Mouse (Mus musculus) testis, adult 2 months (tissue): ENCODE measurements around the gene Cldn7. TPM values are rescaled to one million over a fixed set of nuclear protein-coding genes. Genes with fewer than 3 reads are reported as not detected.
"Not testable (repeated sequence)": the region's sequence is repeated elsewhere in the genome, so short reads cannot be mapped to it uniquely, and the experiment has no call there.

Experiments used
- H3K27ac ChIP-seq: fragments of 200-500 bp; 2 replicates; pipeline ENCODE4 v1.5.1; 2012; ENCODE audit warnings: low read depth, low read length; ENCODE audit not compliant: control insufficient read depth, insufficient read depth
- H3K27me3 ChIP-seq: fragments of 200-500 bp; 2 replicates; pipeline ENCODE4 v1.6.1; 2012; ENCODE audit warnings: mild to moderate bottlenecking, low read length, moderate library complexity; ENCODE audit not compliant: control insufficient read depth, insufficient read depth
- H3K36me3 ChIP-seq: fragments of 200-500 bp; 2 replicates; pipeline ENCODE4 v1.6.1; 2012; ENCODE audit warnings: mild to moderate bottlenecking, low read length; ENCODE audit not compliant: control insufficient read depth, insufficient read depth
- H3K4me1 ChIP-seq: fragments of 200-500 bp; 2 replicates; pipeline ENCODE4 v1.6.1; 2012; ENCODE audit warnings: low read length; ENCODE audit not compliant: control insufficient read depth, insufficient read depth
- H3K4me3 ChIP-seq: fragments of 200-500 bp; 2 replicates; pipeline ENCODE4 v1.5.1; 2012; ENCODE audit warnings: low read depth, mild to moderate bottlenecking, low read length, moderate library complexity, mixed read lengths; ENCODE audit not compliant: control insufficient read depth
- CTCF ChIP-seq: fragments of 200-500 bp; IDR thresholded peaks from 2 replicates; pipeline ENCODE4 v1.5.1; 2012; ENCODE audit warnings: low read depth, mild to moderate bottlenecking, inconsistent platforms, low read length, moderate library complexity; ENCODE audit not compliant: control insufficient read depth, insufficient read depth, insufficient replicate concordance
- POLR2A ChIP-seq: fragments of 200-500 bp; IDR thresholded peaks from 2 replicates; pipeline ENCODE4 v1.6.1; 2012; ENCODE audit warnings: low read depth, mild to moderate bottlenecking, inconsistent platforms, low read length, moderate library complexity; ENCODE audit not compliant: control insufficient read depth
- polyA plus RNA-seq: library from polyadenylated mRNA; depleted of rRNA; stranded (reverse); fragments of >200 nt; gene quantifications from 2 replicates; pipeline ENCODE4 v1.2.3, GENCODE M21; 2012

Gene Cldn7
- polyA plus RNA-seq, 1 experiment: 3.0 TPM

DNA sequence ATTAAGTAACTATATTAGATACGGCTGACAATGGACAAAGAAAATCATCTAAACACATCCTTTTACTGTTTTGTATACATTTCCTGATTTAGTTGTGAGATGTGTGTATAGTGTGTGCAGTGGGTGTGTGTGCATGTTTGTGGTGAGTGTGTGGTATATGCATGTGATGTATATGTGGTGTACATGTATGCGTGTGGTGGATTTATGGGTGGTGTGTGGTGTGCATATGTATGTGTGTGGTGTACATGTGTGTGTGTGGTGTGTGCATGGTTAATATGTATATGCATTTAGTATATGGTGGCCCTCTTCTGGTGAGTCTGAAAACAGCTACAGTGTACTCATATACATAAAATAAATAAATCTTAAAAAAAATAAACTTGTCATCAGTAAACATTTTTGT, 37.1 kb upstream of the Cldn7 start:
- Histone ChIP-seq H3K27ac (no peak overlapping the region), H3K27me3 (no peaks in the 10 kb centered on the region), H3K4me3 (no peak overlapping the region), H3K4me1 (peaks cover 4% of the 10 kb centered on the region), H3K36me3 (no peaks in the 10 kb centered on the region)
- TF ChIP-seq POLR2A (no peak), CTCF (no peak)

GRCm38 (mm10) chr11:69929712-69930111, 34.9 kb upstream of the Cldn7 start:
- H3K27me3 ChIP-seq: no peaks in the 10 kb centered on the region
- TF ChIP-seq POLR2A (no peak), CTCF (no peak)
- peaks cover 4% of the 10 kb centered on the region for H3K4me1 ChIP-seq
- H3K27ac ChIP-seq: no peak overlapping the region
- H3K36me3 ChIP-seq: no peaks in the 10 kb centered on the region
- no peak overlapping the region for H3K4me3 ChIP-seq

DNA sequence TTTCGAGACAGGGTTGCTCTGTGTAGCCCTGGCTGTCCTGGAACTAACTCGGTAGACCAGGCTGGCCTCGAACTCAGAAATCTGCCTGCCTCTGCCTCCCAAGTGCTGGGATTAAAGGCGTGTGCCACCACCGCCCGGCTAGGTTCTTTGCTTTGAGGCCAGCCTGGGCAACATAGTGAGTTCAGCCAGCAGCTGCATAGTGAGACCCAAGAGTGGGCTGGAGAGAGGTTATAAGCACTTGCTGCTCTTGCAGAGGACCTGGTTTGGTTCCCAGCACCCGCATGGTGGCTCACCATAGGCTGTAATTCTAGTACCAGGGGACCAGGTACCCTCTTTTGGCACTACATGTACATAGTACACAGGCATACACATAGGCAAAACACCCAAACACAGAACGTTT, 34.4 kb upstream of the Cldn7 start:
- H3K27ac ChIP-seq, H3K4me3 ChIP-seq, H3K4me1 ChIP-seq, H3K36me3 ChIP-seq, H3K27me3 ChIP-seq: not testable (repeated sequence)

DNA sequence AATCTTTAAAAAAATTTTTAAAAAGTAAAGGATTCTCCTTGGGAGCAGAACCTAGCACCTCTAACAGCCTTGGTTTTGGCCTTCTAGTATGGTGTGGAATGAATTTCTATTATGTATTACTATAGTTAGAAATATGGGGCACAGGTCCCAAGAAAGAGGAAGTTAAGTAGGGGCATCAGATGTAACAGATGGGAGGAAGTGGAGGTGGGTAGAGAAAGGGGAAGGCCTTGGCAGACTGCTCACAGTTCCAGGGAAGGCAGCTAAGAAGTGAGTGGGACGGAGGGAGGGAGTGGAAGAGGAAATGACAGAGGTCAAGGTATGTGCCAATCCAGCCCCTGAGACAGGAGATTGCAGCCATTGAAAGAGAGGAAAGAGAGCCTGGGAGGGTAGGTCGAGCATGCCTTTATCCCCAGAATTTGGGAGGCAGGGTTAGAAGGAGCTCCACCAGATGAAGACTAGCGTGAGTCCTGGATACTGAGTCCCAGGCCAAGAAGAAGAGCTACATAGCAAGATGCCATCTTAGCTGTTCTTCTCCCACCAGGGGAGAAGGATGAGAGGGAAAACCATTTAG, 33.5 kb upstream of the Cldn7 start:
- TF ChIP-seq CTCF (no peak), POLR2A (no peak)
- peaks cover 4% of the 10 kb centered on the region for H3K4me1 ChIP-seq
- H3K4me3 ChIP-seq: no peak overlapping the region
- H3K27me3 ChIP-seq: no peaks in the 10 kb centered on the region
- H3K27ac ChIP-seq: no peak overlapping the region
- no peaks in the 10 kb centered on the region for H3K36me3 ChIP-seq

DNA sequence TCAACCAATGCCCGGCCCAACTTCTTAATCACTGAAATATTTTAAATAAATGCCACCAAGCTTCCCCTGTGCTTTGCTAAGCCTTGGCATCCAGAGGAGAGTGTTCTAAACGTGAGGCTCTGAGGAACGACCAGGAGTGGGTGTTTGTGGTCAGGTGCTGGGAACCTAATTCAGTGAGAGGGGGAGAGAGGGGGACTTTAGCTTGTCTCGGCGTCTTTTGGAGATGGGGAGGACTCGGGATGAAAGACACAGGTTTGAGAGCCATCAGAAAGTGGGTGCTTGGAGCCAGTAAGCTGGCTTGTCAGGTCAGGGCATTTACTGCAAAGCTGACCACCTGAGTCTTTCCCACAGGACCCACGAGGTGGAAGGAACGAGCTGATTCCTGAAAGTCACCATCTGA, 32.8 kb upstream of the Cldn7 start:
- TF ChIP-seq CTCF: no peak
- no peak for TF ChIP-seq POLR2A
- H3K36me3 ChIP-seq: peaks cover 2% of the 10 kb centered on the region; the same call in 1 of the 2 replicates

GRCm38 (mm10) chr11:69932254-69932653, 32.3 kb upstream of the Cldn7 start:
- peaks cover 8% of the 10 kb centered on the region for H3K4me1 ChIP-seq
- no peak overlapping the region for H3K4me3 ChIP-seq
- no peak for TF ChIP-seq POLR2A
- no peak for TF ChIP-seq CTCF

More for the DNA sequence above, 32.8 kb upstream of the Cldn7 start:
- peaks cover 6% of the 10 kb centered on the region for H3K4me1 ChIP-seq
- no peaks in the 10 kb centered on the region for H3K27me3 ChIP-seq
- no peak overlapping the region for H3K27ac ChIP-seq
- H3K4me3 ChIP-seq: no peak overlapping the region

GRCm38 (mm10) chr11:69933066-69933465, 31.5 kb upstream of the Cldn7 start:
- no peaks in the 10 kb centered on the region for H3K27me3 ChIP-seq
- H3K4me1 ChIP-seq: peaks cover 8% of the 10 kb centered on the region
- H3K27ac ChIP-seq: no peak overlapping the region
- peaks cover 2% of the 10 kb centered on the region; the same call in 1 of the 2 replicates for H3K36me3 ChIP-seq
- TF ChIP-seq CTCF (no peak), POLR2A (no peak)
- no peak overlapping the region for H3K4me3 ChIP-seq

More at GRCm38 (mm10) chr11:69932254-69932653, 32.3 kb upstream of the Cldn7 start:
- H3K27me3 ChIP-seq: no peaks in the 10 kb centered on the region
- H3K36me3 ChIP-seq: peaks cover 2% of the 10 kb centered on the region; the same call in 1 of the 2 replicates
- no peak overlapping the region for H3K27ac ChIP-seq

- Histone ChIP-seq H3K27ac (peak overlapping the region; percentile 98), H3K4me1 (peaks cover 8% of the 10 kb centered on the region), H3K27me3 (no peaks in the 10 kb centered on the region)
Observed at GRCm38 (mm10) chr11:69934169-69934568, 30.4 kb upstream of the Cldn7 start.

More at GRCm38 (mm10) chr11:69934169-69934568, 30.4 kb upstream of the Cldn7 start:
- peaks cover 2% of the 10 kb centered on the region; the same call in 1 of the 2 replicates for H3K36me3 ChIP-seq
- H3K4me3 ChIP-seq: peak overlapping the region; percentile 81
- TF ChIP-seq POLR2A (0 out of 2 replicates have a peak, but pooled peaks have one; percentile 40), CTCF (peak; percentile 87)
